Mouse (Mus musculus) bone marrow macrophage, adult 2 months (primary cell): Measurements from ENCODE around the gene Phldb1.

Source experiments
- CTCF ChIP-seq: IDR thresholded peaks from 2 replicates; pipeline ENCODE4 v1.5.1; 2012; ENCODE audit warnings: low read depth, mild to moderate bottlenecking, low read length, moderate library complexity
- POLR2A ChIP-seq: IDR thresholded peaks from 2 replicates; pipeline ENCODE4 v1.6.1; 2012; ENCODE audit warnings: mild to moderate bottlenecking, low read depth, low read length, borderline replicate concordance

- no peak for TF ChIP-seq POLR2A
- no peak for TF ChIP-seq CTCF
These were observed 21.9 kb downstream of the Phldb1 start for GRCm38 (mm10) chr9:44713080-44713479.
